Mouse (Mus musculus): Measurements from ENCODE around the gene Gm11563.

GRCm38 (mm10) chr11:99620335-99620734 is 38.4 kb downstream of the Gm11563 start, which contains the start of gene Gm11562:
- TF ChIP-seq CTCF (IDR thresholded peaks at IDR 0.05; ENCODE audit: low read depth) (no peak), EP300 (optimal IDR thresholded peaks at IDR 0.05) (no peak)
